Mouse (Mus musculus) spleen, adult 18-20 months (tissue): ENCODE data around the gene Extl1.

Source experiments
- DNase-seq, 2 experiments: peaks; one replicate each; pipeline ENCODE4 v3.0.0; 2022; ENCODE audit warnings: mixed read lengths in 2 of 2

The Extl1 gene

DNA sequence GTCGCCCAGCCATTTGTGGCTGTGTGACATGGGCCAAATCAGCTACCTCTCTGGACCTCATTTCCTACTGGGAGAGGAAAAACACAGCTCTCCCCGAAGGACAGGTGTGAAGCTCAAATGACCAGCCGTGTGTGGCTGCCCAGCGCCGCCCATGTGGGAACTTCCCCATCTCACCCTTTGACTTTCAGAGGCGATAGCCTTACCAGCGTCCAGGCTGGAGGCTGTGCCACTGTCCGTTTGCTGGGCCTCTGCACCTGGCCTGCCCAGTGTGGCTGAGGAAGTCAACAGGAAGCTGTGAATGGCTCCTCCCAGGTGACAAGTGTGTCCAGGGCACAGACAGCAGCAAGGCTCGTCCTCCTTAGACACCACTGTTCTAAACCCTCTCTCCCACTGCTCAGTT lies 71.9 kb downstream of the Extl1 start:
- DNase-seq: no peak

DNA sequence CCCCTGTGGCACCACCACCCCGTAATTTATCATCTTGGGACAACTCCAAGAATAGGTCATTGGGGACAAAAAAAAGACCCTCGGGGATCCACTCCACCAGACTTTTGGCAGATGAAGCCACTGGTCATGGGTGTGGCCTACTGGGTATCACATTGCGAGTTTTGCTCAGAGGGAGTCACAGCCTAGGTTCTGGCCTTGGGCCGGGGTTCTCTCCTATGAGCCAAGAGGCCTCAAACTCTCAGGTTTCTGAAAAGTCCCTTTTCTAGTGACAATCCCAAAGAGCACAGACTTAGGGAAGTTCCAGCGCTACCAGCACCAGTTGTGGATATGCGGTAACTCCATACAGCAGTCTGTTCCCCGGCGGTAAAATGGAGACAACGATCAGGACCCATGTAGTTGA lies 73.0 kb downstream of the Extl1 start:
- no peak for DNase-seq

DNA sequence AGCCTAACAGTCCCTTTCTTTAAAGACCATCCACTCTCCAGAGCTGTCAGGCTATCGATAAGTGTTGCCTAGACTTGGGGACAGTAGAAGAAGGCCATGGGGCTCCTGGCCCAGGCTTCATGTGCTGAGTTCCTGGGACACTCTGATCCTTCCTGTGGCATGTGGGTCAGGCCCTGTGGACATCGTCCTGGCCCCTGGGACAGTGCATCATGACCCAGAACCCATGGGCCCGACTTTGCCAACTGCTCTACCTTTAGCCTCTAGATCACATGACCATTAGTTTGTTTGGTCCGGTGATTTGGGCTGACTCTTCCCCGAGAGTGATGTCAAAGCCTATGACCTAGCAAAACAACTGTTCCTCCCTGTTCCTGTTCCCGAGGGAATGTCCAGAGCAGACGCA lies 73.5 kb downstream of the Extl1 start:
- no peak for DNase-seq

DNA sequence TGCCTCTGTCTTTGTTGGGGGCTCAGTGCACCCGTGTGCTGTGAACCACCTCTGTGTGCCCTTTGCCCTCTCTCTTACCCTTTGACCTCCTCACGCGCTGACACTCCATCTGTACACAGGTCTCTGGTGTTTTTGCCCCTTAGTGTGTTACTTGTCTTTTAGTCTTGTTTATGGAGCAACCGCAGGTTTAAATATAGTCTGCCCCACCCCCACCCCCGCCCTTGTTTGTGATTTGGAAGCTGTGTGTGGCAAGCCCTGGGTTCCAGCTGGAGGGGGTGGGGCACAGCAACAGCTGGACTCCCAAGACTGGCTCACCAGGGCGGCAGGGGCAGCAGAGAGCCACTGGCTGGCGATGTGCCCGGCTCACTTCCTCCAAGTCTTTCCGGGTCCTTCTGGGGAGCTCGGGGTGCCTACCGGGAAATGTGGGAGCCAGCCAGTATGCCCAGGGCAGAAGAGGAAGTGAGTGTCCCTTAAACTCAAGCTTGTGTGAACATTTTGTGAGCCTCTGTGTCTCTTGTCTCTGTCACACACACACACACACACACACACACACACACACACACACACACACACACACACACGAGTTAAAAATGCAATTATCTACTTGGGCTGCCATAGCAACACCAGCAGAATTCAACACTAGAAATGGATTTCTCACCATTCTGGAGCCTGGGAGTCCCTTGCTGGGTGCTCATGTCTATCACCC lies 76.1 kb downstream of the Extl1 start:
- peak; percentile 14 to 24 for DNase-seq

DNA sequence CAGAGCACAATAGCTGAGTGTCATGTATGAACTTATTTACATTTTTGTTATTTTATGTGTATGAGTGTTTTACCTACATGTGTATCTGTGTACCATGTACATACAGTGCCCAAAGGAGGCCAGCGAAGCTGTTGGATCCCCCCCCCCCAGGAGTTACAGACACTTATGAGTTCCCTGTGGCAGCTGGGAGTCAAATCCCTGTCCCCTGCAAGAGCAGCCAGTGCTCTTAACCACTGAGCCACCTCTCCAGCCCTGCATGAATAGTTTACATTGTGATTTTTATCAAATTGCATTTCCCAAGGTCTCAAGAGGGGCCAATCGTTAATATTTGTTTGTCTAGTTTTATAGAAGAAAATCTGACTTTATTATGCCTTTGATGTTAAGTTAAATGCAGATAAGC lies 76.7 kb downstream of the Extl1 start:
- DNase-seq: no peak
